Mouse (Mus musculus): Measurements from ENCODE around the gene Emsy.

DNA sequence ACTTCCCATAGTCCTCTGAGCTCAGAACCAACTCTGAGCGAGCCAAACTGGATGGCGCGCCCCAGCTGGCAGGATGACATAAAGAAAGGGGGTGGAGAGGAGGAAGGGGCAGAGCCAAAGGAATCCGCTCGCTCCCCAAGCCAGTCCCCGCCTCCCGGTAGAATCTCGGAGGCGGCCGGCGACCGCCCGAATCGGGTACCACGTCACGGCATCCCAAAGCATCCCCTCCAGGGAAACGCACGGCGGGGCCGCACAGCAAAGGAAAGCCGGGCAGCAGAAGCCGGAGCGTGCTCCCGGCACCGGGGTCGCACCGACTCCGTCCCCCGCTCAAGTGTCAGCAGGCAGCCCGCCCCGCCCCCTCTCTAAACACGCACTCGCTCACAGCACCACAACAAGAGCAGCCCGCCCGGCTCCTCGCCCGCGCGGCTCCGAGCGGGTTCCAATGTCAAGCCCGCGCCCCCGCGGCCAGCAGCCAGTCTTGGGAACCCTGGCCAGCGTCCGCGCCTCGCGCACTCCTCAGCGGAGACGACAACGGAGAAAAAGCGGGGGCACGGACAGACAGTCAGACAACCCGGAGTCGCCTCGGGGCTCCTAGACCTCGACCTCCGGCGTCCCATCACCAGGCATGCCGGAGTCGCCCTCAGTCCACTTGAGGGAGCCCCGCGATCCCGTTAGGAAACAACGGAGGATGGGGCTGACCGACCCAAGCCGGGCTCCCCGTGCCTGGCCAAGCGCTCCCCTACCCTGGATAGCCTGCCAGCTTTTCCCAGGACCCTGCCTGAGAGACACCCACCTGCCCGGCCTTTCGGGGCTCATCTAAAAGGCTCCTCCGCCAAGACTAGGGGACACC, 677 bp downstream of the Emsy start:
- TF ChIP-seq CTCF (IDR thresholded peaks at IDR 0.05; ENCODE audit: extremely low read depth, insufficient read depth, insufficient read length, insufficient replicate concordance), result no peak
- TF ChIP-seq POLR2A (IDR thresholded peaks at IDR 0.05; ENCODE audit: low read depth, low read length), result no peak

Data from spleen, adult 2 months (tissue).